Mouse (Mus musculus): ENCODE measurements around the gene Hacd2. TPM values are rescaled to one million over a fixed set of nuclear protein-coding genes. Genes with fewer than 3 reads are reported as not detected.

The Hacd2 gene
- polyA plus RNA-seq, 1 experiment from 2014 or later = 49.1 TPM

GRCm38 (mm10) chr16:34986211-34986825 lies 35.9 kb upstream of the Hacd2 start:
- no peak overlapping the region for H3K4me2 ChIP-seq

GRCm38 (mm10) chr16:34991365-34991764 lies 30.9 kb upstream of the Hacd2 start:
- WGBS = 77% methylated on average over 3 of the region's 3 CpGs
- no peaks in the 10 kb centered on the region for H3K9me3 ChIP-seq (ENCODE audit: control insufficient read depth, low read length)
- no peak for DNase-seq (ENCODE audit: low spot score)
- no peak overlapping the region for H3K9ac ChIP-seq (ENCODE audit: low read depth, low read length)
- ATAC-seq (replicated peaks; ENCODE audit: low FRiP score) = no peak
- H3K4me1 ChIP-seq (replicated peaks; ENCODE audit: control insufficient read depth, insufficient read depth, low read length) = no peaks in the 10 kb centered on the region
- no peaks in the 10 kb centered on the region for H3K36me3 ChIP-seq (ENCODE audit: control insufficient read depth, insufficient read depth, low read length)
- no peaks in the 10 kb centered on the region for H3K27me3 ChIP-seq (replicated peaks; ENCODE audit: control insufficient read depth, insufficient read depth, low read length)
- H3K4me2 ChIP-seq = no peak overlapping the region
- H3K27ac ChIP-seq (ENCODE audit: low read depth, low read length) = no peak overlapping the region
- H3K4me3 ChIP-seq (ENCODE audit: low read depth, low read length) = no peak overlapping the region

More at GRCm38 (mm10) chr16:34986211-34986825, 35.9 kb upstream of the Hacd2 start:
- Histone ChIP-seq H3K9me3 (ENCODE audit: control insufficient read depth, low read length) (no peaks in the 10 kb centered on the region), H3K9ac (ENCODE audit: low read depth, low read length) (no peak overlapping the region), H3K27ac (ENCODE audit: low read depth, low read length) (no peak overlapping the region), H3K4me1 (replicated peaks; ENCODE audit: control insufficient read depth, insufficient read depth, low read length) (no peaks in the 10 kb centered on the region), H3K4me3 (ENCODE audit: low read depth, low read length) (no peak overlapping the region), H3K27me3 (replicated peaks; ENCODE audit: control insufficient read depth, insufficient read depth, low read length) (no peaks in the 10 kb centered on the region), H3K36me3 (ENCODE audit: control insufficient read depth, insufficient read depth, low read length) (no peaks in the 10 kb centered on the region)
- ATAC-seq (replicated peaks; ENCODE audit: low FRiP score) (no peak), DNase-seq (ENCODE audit: low spot score) (no peak)
- 84% methylated on average over 13 of the region's 13 CpGs for WGBS

- DNase-seq (ENCODE audit: low spot score) = no peak
- WGBS = 88% methylated on average over 5 of the region's 5 CpGs
- Histone ChIP-seq H3K4me1 (replicated peaks; ENCODE audit: control insufficient read depth, insufficient read depth, low read length) (no peaks in the 10 kb centered on the region), H3K9me3 (ENCODE audit: control insufficient read depth, low read length) (no peaks in the 10 kb centered on the region), H3K4me2 (no peak overlapping the region), H3K27ac (ENCODE audit: low read depth, low read length) (no peak overlapping the region), H3K4me3 (ENCODE audit: low read depth, low read length) (no peak overlapping the region), H3K9ac (ENCODE audit: low read depth, low read length) (no peak overlapping the region), H3K27me3 (replicated peaks; ENCODE audit: control insufficient read depth, insufficient read depth, low read length) (no peaks in the 10 kb centered on the region), H3K36me3 (ENCODE audit: control insufficient read depth, insufficient read depth, low read length) (no peaks in the 10 kb centered on the region)
- ATAC-seq (replicated peaks; ENCODE audit: low FRiP score) = no peak
Observed at GRCm38 (mm10) chr16:34992854-34993253, 29.4 kb upstream of the Hacd2 start.

- Histone ChIP-seq H3K9ac (ENCODE audit: low read depth, low read length) (no peak overlapping the region), H3K27ac (ENCODE audit: low read depth, low read length) (no peak overlapping the region), H3K36me3 (ENCODE audit: control insufficient read depth, insufficient read depth, low read length) (no peaks in the 10 kb centered on the region), H3K9me3 (ENCODE audit: control insufficient read depth, low read length) (no peaks in the 10 kb centered on the region), H3K27me3 (replicated peaks; ENCODE audit: control insufficient read depth, insufficient read depth, low read length) (no peaks in the 10 kb centered on the region), H3K4me3 (ENCODE audit: low read depth, low read length) (no peak overlapping the region), H3K4me1 (replicated peaks; ENCODE audit: control insufficient read depth, insufficient read depth, low read length) (no peaks in the 10 kb centered on the region), H3K4me2 (no peak overlapping the region)
- ATAC-seq (replicated peaks; ENCODE audit: low FRiP score) (no peak), DNase-seq (ENCODE audit: low spot score) (no peak)
- WGBS = 76% methylated on average over 10 of the region's 10 CpGs
Observed at GRCm38 (mm10) chr16:34993694-34994330, 28.4 kb upstream of the Hacd2 start.

- Histone ChIP-seq H3K4me3 (ENCODE audit: low read depth, low read length) (no peak overlapping the region), H3K4me1 (replicated peaks; ENCODE audit: control insufficient read depth, insufficient read depth, low read length) (no peaks in the 10 kb centered on the region), H3K9me3 (ENCODE audit: control insufficient read depth, low read length) (no peaks in the 10 kb centered on the region), H3K4me2 (no peak overlapping the region), H3K27me3 (replicated peaks; ENCODE audit: control insufficient read depth, insufficient read depth, low read length) (no peaks in the 10 kb centered on the region), H3K9ac (ENCODE audit: low read depth, low read length) (no peak overlapping the region), H3K27ac (ENCODE audit: low read depth, low read length) (no peak overlapping the region), H3K36me3 (ENCODE audit: control insufficient read depth, insufficient read depth, low read length) (no peaks in the 10 kb centered on the region)
- 85% methylated on average over 9 of the region's 9 CpGs for WGBS
- DNase-seq (ENCODE audit: low spot score) (no peak), ATAC-seq (replicated peaks; ENCODE audit: low FRiP score) (no peak)
Observed at GRCm38 (mm10) chr16:34994641-34995141, 27.5 kb upstream of the Hacd2 start.

- WGBS = 69% methylated on average over 5 of the region's 5 CpGs
- H3K4me1 ChIP-seq (replicated peaks; ENCODE audit: control insufficient read depth, insufficient read depth, low read length) = no peaks in the 10 kb centered on the region
- H3K9ac ChIP-seq (ENCODE audit: low read depth, low read length) = no peak overlapping the region
- no peaks in the 10 kb centered on the region for H3K9me3 ChIP-seq (ENCODE audit: control insufficient read depth, low read length)
- H3K4me2 ChIP-seq = no peak overlapping the region
- H3K4me3 ChIP-seq (ENCODE audit: low read depth, low read length) = no peak overlapping the region
- no peak for DNase-seq (ENCODE audit: low spot score)
- no peaks in the 10 kb centered on the region for H3K27me3 ChIP-seq (replicated peaks; ENCODE audit: control insufficient read depth, insufficient read depth, low read length)
- no peak for ATAC-seq (replicated peaks; ENCODE audit: low FRiP score)
- no peaks in the 10 kb centered on the region for H3K36me3 ChIP-seq (ENCODE audit: control insufficient read depth, insufficient read depth, low read length)
- no peak overlapping the region for H3K27ac ChIP-seq (ENCODE audit: low read depth, low read length)
Observed at GRCm38 (mm10) chr16:34996133-34996532, 26.1 kb upstream of the Hacd2 start.

GRCm38 (mm10) chr16:34997052-34997451 lies 25.2 kb upstream of the Hacd2 start:
- H3K27me3 ChIP-seq (replicated peaks; ENCODE audit: control insufficient read depth, insufficient read depth, low read length) = no peaks in the 10 kb centered on the region
- ATAC-seq (replicated peaks; ENCODE audit: low FRiP score) (no peak), DNase-seq (ENCODE audit: low spot score) (no peak)
- WGBS = 75% methylated on average over 4 of the region's 4 CpGs
- no peak overlapping the region for H3K4me3 ChIP-seq (ENCODE audit: low read depth, low read length)
- no peaks in the 10 kb centered on the region for H3K4me1 ChIP-seq (replicated peaks; ENCODE audit: control insufficient read depth, insufficient read depth, low read length)
- no peak overlapping the region for H3K4me2 ChIP-seq
- no peak overlapping the region for H3K27ac ChIP-seq (ENCODE audit: low read depth, low read length)
- H3K36me3 ChIP-seq (ENCODE audit: control insufficient read depth, insufficient read depth, low read length) = no peaks in the 10 kb centered on the region
- no peak overlapping the region for H3K9ac ChIP-seq (ENCODE audit: low read depth, low read length)
- no peaks in the 10 kb centered on the region for H3K9me3 ChIP-seq (ENCODE audit: control insufficient read depth, low read length)

- 78% methylated on average over 10 of the region's 10 CpGs for WGBS
- no peaks in the 10 kb centered on the region for H3K27me3 ChIP-seq (replicated peaks; ENCODE audit: control insufficient read depth, insufficient read depth, low read length)
- ATAC-seq (replicated peaks; ENCODE audit: low FRiP score) (no peak), DNase-seq (ENCODE audit: low spot score) (no peak)
- no peak overlapping the region for H3K27ac ChIP-seq (ENCODE audit: low read depth, low read length)
- H3K9ac ChIP-seq (ENCODE audit: low read depth, low read length) = no peak overlapping the region
- no peak overlapping the region for H3K4me3 ChIP-seq (ENCODE audit: low read depth, low read length)
- no peaks in the 10 kb centered on the region for H3K9me3 ChIP-seq (ENCODE audit: control insufficient read depth, low read length)
- H3K4me1 ChIP-seq (replicated peaks; ENCODE audit: control insufficient read depth, insufficient read depth, low read length) = no peaks in the 10 kb centered on the region
- no peaks in the 10 kb centered on the region for H3K36me3 ChIP-seq (ENCODE audit: control insufficient read depth, insufficient read depth, low read length)
- H3K4me2 ChIP-seq = no peak overlapping the region
Observed at GRCm38 (mm10) chr16:34997576-34997975, 24.7 kb upstream of the Hacd2 start.

- no peak overlapping the region for H3K27ac ChIP-seq (ENCODE audit: low read depth, low read length)
- no peaks in the 10 kb centered on the region for H3K27me3 ChIP-seq (replicated peaks; ENCODE audit: control insufficient read depth, insufficient read depth, low read length)
- DNase-seq (ENCODE audit: low spot score) (no peak), ATAC-seq (replicated peaks; ENCODE audit: low FRiP score) (no peak)
- 77% methylated on average over 3 of the region's 3 CpGs for whole genome bisulfite sequencing
- H3K4me2 ChIP-seq = no peak overlapping the region
- no peak overlapping the region for H3K4me3 ChIP-seq (ENCODE audit: low read depth, low read length)
- no peaks in the 10 kb centered on the region for H3K4me1 ChIP-seq (replicated peaks; ENCODE audit: control insufficient read depth, insufficient read depth, low read length)
- H3K9me3 ChIP-seq (ENCODE audit: control insufficient read depth, low read length) = no peaks in the 10 kb centered on the region
- no peak overlapping the region for H3K9ac ChIP-seq (ENCODE audit: low read depth, low read length)
- no peaks in the 10 kb centered on the region for H3K36me3 ChIP-seq (ENCODE audit: control insufficient read depth, insufficient read depth, low read length)
Observed at GRCm38 (mm10) chr16:34999016-34999415, 23.2 kb upstream of the Hacd2 start.

Data from liver, embryonic 11.5 days (tissue).